Mouse (Mus musculus): Measurements from ENCODE around the gene Fkbp11.

The Fkbp11 gene

DNA sequence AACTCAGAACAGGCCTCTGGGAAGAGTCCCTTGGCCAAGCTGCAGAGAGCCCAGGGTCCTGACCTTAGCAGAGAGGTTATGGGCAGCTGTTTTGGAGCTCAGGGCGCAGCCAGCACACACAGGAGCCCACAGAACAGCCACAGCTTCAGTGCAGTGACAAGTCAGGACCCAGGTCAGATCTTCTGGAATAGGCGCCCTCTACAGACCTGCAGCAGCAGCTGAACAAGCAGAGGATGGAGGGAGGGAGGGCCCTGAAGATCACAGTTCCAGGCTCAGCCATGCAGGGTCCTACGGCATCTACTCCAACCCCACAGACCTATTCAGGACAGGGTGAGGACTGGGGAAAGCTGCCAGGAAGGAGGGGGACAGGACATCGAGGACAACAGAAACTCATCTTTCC lies 10.8 kb upstream of the Fkbp11 start:
- DNase-seq: no peak

DNA sequence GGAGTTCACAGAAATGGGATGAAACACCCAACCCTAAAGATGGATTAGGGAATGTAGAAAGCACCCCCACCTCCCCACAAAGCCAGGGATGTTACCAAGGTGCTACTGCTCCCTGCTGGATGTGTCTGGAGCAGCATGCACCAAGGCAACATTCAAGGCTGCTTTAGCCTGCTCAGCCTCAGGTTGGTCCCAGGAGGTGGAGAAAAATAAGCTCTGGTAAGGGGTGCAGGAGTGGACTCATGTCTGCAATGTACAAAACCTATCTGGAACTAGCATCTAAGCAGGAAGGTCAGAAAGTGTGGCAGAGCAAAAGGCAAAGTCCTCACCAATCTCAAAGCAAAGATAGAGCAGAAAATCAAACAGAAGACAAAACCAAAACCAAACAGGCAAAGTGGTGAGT lies 9.9 kb upstream of the Fkbp11 start:
- DNase-seq: peak in 1 of 2 experiments; percentile 53

DNA sequence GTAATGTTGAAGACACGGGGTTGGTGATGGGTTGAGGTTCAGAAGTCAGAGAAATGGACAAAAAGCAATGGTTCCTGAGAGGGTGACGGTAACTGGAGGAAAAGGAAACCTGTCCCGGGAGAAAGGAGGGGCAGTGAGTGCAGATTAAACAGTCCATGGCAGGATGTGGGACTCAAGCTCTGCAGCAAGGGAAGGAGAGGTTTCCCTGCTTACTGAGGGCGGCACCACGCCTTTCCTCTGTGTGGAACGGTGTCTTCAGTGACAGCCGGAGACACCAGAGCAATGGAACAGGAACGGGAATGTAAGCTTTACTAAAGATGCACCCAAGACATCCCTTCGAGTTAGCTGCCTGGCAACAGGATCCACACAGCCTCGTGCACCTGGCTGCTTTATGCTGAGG lies 8.5 kb upstream of the Fkbp11 start:
- no peak for DNase-seq

DNA sequence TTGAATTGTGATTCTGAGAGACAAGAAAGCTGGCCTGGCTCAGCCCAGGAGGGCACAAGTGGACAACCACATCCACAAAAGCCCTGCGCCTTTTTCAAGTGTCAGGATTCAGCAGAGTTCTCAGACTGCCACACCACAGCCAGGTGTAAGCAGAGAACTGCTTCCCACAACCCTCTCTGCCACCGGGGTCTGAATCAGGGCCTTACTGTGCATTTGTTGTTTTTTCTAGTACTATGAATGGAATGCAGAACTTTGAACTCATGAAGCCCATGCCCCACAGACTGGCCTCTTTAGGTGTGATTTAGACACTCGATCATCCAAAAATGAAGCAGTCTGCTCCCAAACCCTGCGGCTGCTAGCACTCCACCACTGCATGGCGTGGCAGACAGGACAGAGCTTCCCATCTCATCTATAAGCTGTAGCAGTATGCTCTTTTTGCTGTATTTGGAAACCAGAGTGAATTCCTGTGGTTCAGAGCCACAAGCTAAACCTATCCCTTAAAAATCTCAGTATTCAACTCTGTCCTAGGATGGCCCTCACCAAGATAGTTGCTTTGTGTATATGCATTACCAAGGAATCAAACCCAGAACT lies 6.1 kb upstream of the Fkbp11 start:
- DNase-seq: no peak

GRCm38 (mm10) chr15:98733370-98733769 lies 5.4 kb upstream of the Fkbp11 start:
- DNase-seq: no peak

GRCm38 (mm10) chr15:98732006-98732531 lies 4.1 kb upstream of the Fkbp11 start:
- no peak for DNase-seq

- no peak for DNase-seq
These were observed 2.8 kb upstream of the Fkbp11 start for GRCm38 (mm10) chr15:98730790-98731189.

- DNase-seq: peak in 1 of 2 experiments; percentile 32
These were observed 2.0 kb upstream of the Fkbp11 start for GRCm38 (mm10) chr15:98729791-98730545.

DNA sequence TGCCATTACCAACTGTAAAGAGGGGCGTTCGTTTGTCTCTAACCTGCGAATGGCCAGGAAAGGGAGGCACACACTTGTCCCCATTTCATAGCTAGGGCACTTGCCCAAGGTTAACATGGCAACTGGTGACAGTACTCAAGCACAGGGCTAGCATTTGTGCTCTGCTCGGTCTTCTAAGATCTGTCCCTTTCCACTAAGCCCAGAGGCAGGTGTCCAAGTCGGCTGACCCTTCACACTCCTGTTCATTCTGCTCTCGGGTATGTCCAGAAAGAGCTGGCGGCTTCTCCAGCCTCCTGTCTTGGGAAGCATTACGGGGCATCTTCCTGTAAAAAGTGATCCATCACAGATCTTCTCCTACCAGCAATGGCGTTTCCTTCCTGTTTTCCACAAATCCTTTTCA lies 368 bp upstream of the Fkbp11 start:
- no peak for DNase-seq

DNA sequence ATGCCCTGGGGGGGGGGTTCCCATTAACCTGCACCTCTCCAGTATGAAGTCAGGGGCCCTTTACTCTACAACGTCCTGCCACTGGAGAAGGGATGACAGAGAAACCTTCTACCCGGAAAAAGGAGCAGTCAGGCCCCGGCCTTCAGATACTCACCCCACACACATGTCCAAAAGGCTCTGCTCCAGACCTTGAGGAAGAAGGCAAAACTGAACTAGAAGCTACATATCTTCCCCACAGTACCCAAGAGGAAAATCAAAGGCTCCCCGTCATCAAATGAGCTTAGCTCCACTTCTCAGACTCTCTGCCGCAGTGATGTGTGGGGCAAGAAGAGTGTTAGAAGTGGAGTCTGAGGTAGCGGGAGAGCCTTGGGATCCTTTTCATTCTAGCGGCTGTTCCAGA lies 1.3 kb downstream of the Fkbp11 start:
- DNase-seq: no peak

DNA sequence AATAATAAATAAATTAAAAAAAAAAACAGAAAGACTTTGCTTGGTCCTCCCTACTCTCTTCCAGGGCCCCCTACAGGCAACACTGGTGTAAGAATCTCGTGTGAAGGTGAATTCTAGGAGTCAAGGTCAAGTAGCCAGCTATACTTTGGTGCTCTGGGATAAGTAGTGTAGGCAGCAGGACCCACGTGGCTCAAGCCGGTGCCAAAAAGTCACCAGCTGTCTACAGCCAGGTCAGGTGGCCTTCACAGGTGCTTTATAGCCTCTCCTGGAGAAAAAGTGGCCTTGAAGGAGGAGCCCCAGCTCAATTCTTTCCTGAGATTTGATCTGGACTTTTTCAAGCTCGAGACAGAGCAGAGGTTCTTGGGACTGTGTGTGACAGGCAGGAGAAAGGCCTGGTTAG lies 1.9 kb downstream of the Fkbp11 start:
- no peak for DNase-seq

GRCm38 (mm10) chr15:98724441-98724840 lies 3.6 kb downstream of the Fkbp11 start:
- DNase-seq: no peak

- no peak for DNase-seq
These were observed 5.1 kb downstream of the Fkbp11 start for GRCm38 (mm10) chr15:98722854-98723253.

GRCm38 (mm10) chr15:98722191-98722590 lies 5.8 kb downstream of the Fkbp11 start:
- no peak for DNase-seq

DNA sequence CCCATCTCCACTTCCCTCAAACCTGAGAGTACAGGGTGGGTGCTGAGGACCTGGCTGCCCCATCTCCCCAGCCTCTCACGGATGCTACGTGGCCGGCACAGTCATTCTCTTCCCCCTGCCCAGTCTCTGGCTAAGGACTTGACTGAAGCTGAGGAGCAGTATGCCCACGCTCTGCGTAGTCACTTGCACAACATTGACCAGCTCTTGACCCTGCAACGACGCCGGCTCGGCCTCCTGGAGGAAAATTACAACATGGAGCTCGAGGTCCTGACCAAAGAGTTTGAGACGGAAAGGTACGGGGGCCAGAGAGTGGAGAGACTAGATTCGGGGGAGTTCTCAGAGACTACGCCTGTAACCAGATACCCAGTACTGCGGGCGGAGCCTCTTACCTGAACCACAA lies 10.7 kb downstream of the Fkbp11 start:
- DNase-seq: no peak

DNA sequence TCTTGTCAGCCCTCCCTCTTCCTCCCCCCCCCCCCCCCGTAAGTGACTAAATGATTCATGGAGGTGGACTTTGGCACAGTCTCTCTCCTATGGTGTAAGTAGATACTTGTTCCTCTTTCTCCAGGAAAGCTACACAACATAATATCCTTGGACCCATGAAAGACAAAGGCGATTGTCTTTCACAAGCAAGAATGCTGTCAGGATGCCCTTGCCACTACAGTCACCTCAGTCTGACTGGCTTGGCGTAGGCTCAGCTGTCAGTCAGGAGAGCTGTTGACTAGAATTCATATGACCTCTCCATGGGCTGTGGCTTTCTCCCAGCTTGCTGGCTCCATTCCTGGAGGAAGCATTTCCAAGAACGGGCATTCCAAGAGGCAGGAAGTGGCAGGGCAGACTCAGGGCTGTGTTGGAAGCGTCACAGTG lies 13.8 kb downstream of the Fkbp11 start:
- no peak for DNase-seq

DNA sequence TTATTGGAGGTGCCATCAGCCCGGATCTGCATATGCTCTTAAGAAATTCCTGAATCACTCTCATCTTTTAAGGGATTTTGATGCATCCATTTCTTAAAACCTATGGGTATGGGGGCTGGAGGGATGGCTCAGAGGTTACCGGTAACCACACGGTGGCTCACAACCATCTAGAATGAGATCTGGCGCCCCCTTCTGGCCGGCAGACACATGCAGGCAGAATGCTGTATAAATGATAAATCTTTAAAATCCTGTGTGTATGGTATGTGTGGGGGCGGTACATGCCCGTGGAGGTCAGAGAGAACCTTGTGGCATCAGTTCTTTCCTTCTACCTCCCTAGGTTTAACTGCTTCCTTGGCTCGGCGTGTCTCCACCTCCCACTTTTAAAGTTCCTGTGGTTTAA lies 17.6 kb downstream of the Fkbp11 start:
- DNase-seq: peak; percentile 44 to 77

GRCm38 (mm10) chr15:98707766-98708372 lies 20.1 kb downstream of the Fkbp11 start, which contains the start of gene Ccdc65:
TSS of gene Ccdc65 (plus strand) at chr15:98708207.
- peak; percentile 51 to 70 for DNase-seq

DNA sequence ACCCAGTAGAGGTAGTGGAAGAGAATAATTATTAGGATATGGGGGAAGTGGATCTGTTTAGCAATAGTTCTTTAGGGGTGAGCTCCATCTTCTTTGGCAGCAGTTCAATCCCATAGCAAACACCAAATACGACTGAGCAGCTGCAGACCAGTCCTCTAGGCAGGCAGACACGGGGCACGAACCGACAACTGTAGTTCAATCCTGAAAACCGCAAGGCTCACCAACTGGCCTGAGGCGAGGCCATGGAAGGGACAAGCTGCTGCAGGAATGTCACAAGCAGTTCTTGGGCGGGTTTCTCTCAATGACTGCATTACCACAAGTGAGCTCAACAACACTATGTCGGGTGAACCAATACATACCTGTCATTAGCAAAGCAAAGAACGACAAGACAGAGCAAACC lies 23.7 kb downstream of the Fkbp11 start:
- DNase-seq: no peak

DNA sequence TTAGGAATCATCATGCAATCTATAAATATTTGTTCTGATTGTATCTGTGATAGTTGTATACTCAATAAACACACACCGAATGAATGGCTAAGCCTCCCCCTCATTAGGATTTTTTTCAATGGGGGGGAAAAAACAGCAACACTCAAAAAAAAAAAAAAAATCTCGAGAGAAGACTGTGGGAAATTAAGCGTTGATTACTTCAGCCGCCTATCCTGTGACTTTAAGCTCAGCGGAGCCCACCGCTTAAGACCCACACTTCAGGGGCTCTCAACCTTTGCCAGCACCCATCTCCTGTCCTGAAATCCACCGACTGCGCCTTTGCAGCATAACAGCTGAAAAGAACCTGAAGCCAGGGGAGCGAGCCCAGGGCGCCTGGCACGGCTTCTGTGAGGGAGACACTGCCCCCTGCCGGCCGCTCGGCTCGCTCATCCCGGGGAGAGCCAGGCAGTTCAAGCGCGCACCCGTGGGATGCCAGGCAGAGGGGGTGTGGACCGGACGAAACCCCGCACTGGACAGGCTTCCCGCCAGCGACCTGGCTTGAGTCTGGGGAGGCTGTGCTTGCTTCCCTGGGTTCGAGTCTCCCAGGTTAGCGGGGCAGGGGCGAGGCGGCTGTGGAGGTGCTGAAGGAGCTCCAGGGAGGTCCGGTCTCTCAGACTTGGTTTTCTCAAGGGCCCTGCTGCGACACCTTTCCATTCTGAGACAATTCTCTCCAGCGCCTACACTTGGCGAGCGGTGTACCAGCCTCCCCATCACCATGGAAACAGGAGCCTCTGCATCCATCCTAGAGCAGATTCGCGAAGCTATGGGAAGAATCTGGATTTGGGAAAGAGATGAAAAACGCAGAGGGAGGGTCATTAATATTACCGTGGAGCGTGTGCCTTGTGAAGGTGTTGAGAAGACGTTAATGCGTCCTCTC lies 28.6 kb downstream of the Fkbp11 start:
- DNase-seq: peak; percentile 57 to 87

DNA sequence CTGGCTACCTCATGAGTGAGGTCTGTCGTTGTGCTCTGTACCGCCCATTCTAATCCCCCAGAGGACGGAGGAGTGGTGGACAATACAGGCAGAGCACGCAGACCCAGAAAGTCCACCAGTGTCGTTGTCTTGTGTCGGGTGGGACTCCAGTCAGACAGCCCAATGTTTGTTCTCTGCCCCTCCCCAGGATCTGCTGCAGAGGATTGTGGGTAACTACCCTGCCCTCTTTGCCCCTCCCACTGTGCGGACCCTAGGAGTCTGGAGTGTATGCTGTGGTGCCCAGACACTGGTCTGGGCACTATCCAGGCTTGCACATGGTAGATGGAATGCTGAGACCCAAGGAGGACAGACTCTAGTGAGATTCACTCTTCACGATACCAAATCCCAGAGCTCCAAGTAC lies 31.8 kb downstream of the Fkbp11 start:
- no peak for DNase-seq

- DNase-seq: no peak
These were observed 32.3 kb downstream of the Fkbp11 start for GRCm38 (mm10) chr15:98695726-98696125.
